Mouse (Mus musculus) ES-E14 (cell line): ENCODE data around the gene Rbm26. TPM values are rescaled to one million over a fixed set of nuclear protein-coding genes. Genes with fewer than 3 reads are reported as not detected.

Source experiments
- DNase-seq: peaks from one replicate; pipeline ENCODE4 v3.0.0-alpha.2; 2013; ENCODE audit warnings: low read depth, low spot score
- H3K27ac ChIP-seq: 2 replicates; pipeline ENCODE4 v1.5.1; 2012; ENCODE audit warnings: low read depth, mild to moderate bottlenecking, low read length, moderate library complexity, mixed read lengths; ENCODE audit not compliant: poor library complexity, insufficient read depth, severe bottlenecking
- H3K36me3 ChIP-seq: 2 replicates; pipeline ENCODE4 v1.6.1; 2012; ENCODE audit warnings: mild to moderate bottlenecking, low read length, moderate library complexity, mixed read lengths; ENCODE audit not compliant: control insufficient read depth, poor library complexity, insufficient read depth, severe bottlenecking
- H3K4me1 ChIP-seq, 2 experiments: fragments of 150-350 bp in 1 of 2; sonication (generic) in 1 of 2; 2 replicates each; pipeline ENCODE4 v1.6.1; 2012; ENCODE audit warnings: low read length in 2 of 2, mild to moderate bottlenecking in 1 of 2, mixed read lengths in 1 of 2; ENCODE audit not compliant: control insufficient read depth in 2 of 2, insufficient read depth in 2 of 2, poor library complexity in 1 of 2
- H3K4me3 ChIP-seq, 2 experiments: fragments of 150-350 bp in 1 of 2; sonication (generic) in 1 of 2; 2 replicates each; pipeline ENCODE4 v1.5.1; 2012; ENCODE audit warnings: low read length in 2 of 2, low read depth in 1 of 2, mild to moderate bottlenecking in 1 of 2, mixed read lengths in 1 of 2; ENCODE audit not compliant: insufficient read depth in 1 of 2, poor library complexity in 1 of 2, severe bottlenecking in 1 of 2
- H3K9ac ChIP-seq: 2 replicates; pipeline ENCODE4 v1.6.1; 2012; ENCODE audit warnings: low read depth, mild to moderate bottlenecking, low read length, mixed read lengths; ENCODE audit not compliant: poor library complexity, insufficient read depth, severe bottlenecking
- H3K9me3 ChIP-seq: fragments of 150-350 bp; sonication (generic); 2 replicates; pipeline ENCODE4 v1.6.1; 2012; ENCODE audit warnings: low read depth, mild to moderate bottlenecking, low read length; ENCODE audit not compliant: control insufficient read depth, insufficient read depth
- CHD2 ChIP-seq: IDR thresholded peaks from 2 replicates; pipeline ENCODE4 v1.6.1; 2014; ENCODE audit warnings: mild to moderate bottlenecking, low read depth, low read length, inconsistent platforms
- HCFC1 ChIP-seq: IDR thresholded peaks from 2 replicates; pipeline ENCODE4 v1.6.1; 2012; ENCODE audit warnings: low read length, inconsistent platforms, borderline replicate concordance; ENCODE audit not compliant: insufficient read depth
- MAFK ChIP-seq: IDR thresholded peaks from 2 replicates; pipeline ENCODE4 v1.6.1; 2014; ENCODE audit warnings: mild to moderate bottlenecking, low read depth, low read length, inconsistent platforms; ENCODE audit not compliant: insufficient read depth
- ZC3H11A ChIP-seq: IDR thresholded peaks from 2 replicates; pipeline ENCODE4 v1.6.1; 2012; ENCODE audit warnings: low read depth, mild to moderate bottlenecking, inconsistent platforms, low read length, borderline replicate concordance
- ZNF384 ChIP-seq: IDR thresholded peaks from 2 replicates; pipeline ENCODE4 v1.6.1; 2012; ENCODE audit warnings: low read depth, low read length, inconsistent platforms
- in situ Hi-C, 2 experiments: fragments of 600-800 bp; cut with MboI; formaldehyde crosslinking; loops; one replicate each; pipeline ENCODE4 v1.15.1; 2025; ENCODE audit warnings: low sequenced_read_pairs in 2 of 2, inconsistent platforms in 1 of 2; ENCODE audit not compliant: unreplicated experiment in 2 of 2
- total RNA-seq: library from RNA; depleted of rRNA; stranded (reverse); fragments of 300-350 nt; gene quantifications from 2 replicates; pipeline ENCODE4 v1.2.3, GENCODE M21; 2012

Gene Rbm26
- total RNA-seq, 1 experiment: 43.6 TPM

DNA sequence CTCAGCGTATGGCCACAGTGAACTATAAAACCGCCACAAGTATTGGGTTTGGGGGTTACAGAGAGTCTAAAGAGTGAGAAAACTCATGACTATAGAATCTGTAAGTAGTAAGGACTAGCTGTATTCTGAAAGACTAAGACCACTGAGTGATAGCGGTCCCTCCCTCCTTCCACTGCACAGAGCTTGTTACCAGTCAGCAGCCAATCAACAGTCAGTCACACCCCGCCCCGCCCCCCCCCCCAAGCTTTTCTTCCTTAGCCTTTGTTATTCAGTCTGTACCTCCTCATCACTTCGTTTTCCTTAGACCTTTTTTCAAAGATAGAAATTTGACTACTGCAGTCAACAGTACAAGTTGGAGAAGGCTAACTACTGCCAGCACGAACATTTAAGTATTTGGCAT is 1.9 kb upstream of the Rbm26 start:
- H3K4me1 ChIP-seq: peaks cover 0 to 2% of the 10 kb centered on the region in 2 experiments; a peak in 2 of 4 replicates
- H3K27ac ChIP-seq: no peak overlapping the region
- in situ Hi-C loops: no loop called here
- H3K9ac ChIP-seq: no peak overlapping the region; the same call in 1 of the 2 replicates
- H3K9me3 ChIP-seq: no peaks in the 10 kb centered on the region
- peak overlapping the region in 1 of 2 experiments; percentile 41; a peak in 2 of 4 replicates for H3K4me3 ChIP-seq
- TF ChIP-seq CHD2 (no peak), MAFK (no peak), ZC3H11A (no peak), ZNF384 (no peak), HCFC1 (no peak)
- H3K36me3 ChIP-seq: no peaks in the 10 kb centered on the region
- DNase-seq: no peak

DNA sequence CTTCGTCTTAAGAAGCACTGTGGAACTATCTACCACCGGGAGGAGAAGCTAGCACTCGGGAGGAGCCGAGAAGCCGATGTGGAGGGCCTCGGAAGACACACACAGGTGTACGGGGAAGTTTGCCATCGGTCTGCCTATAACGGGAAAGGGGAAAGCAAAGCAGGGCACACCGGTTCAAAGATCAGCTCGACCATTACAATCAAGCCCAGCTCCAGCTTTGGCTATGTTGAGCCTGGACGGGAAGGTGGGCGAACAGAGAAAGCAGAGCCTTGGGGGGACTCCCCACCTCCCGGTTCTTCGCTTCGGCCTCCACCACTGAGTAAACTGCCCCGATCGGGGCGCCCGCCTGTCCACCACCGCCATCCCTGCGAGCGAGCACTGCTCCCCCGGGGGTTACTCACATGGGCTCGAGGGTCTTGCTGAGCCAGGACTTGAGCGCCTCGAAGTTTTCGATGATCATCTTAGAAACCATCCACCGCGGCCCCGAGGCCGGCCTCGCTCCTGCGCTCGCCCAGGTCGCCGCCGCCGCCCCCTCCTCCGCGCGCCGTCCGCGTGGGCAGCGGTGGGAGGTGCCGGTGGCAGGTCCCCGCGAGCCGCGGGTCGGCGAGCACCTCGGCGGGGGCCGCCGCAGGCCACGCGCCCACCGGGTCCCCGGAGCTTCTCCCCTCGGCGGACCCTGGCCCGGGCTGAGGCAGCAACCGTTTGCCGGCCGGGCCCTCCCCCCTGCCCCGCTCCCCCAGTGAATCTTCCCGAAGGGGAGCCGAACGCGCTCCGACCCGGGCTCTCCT is 552 bp downstream of the Rbm26 start:
- no peak for TF ChIP-seq ZNF384
- TF ChIP-seq HCFC1: no peak
- no peak for TF ChIP-seq MAFK
- no peak for TF ChIP-seq ZC3H11A
- no peak for TF ChIP-seq CHD2
- Histone ChIP-seq H3K4me3 (peak overlapping the region; percentile 90 to 94), H3K9me3 (no peaks in the 10 kb centered on the region), H3K9ac (peak overlapping the region; percentile 98), H3K36me3 (no peaks in the 10 kb centered on the region), H3K4me1 (peaks cover 3 to 5% of the 10 kb centered on the region in 2 experiments; a peak in 2 of 4 replicates), H3K27ac (peak overlapping the region; percentile 45)
- DNase-seq: no peak
- in situ Hi-C loops: no loop called here

DNA sequence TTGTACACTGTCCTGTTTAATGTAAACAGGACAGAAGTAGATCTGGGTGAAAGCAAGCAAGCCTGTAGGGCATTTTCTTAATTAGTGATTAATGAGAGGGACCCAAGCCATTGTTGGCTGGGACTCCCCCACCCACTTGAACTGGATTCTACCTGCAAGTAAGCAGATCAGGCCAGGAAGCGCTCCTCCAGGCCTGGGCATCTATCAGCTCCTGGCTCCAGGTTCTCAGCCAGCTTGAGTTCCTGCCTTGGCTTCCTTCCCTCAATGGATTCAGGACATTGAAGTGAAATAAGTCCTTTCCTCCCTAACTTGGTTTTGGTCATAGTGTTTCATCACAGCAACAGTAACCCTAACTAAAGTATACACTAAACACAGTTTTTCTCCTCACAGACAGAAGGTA is 9.9 kb downstream of the Rbm26 start:
- DNase-seq: no peak

DNA sequence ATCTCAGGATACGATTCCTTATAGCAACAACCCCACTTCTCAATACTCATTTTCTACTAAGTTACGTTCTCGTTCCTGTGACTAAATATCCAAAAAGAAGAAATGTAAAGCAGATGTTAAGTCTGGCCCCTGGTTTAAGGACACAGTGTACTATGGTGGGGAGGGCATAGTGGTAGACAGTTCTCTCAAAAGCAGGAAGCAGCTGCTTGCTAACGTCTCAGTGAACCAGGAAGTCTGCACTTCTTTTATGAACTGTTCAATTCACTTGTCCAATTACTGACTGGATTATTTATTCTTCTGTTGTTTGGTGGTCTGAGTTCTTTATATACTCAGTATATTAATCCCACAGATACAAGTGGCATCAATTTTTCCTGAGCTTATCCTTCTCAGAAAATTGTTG is 12.3 kb downstream of the Rbm26 start:
- peaks cover 3 to 5% of the 10 kb centered on the region in 2 experiments for H3K4me1 ChIP-seq
- H3K36me3 ChIP-seq: no peaks in the 10 kb centered on the region; the same call in 1 of the 2 replicates
- H3K9me3 ChIP-seq: no peaks in the 10 kb centered on the region
- H3K4me3 ChIP-seq: no peak overlapping the region
- no peak overlapping the region for H3K27ac ChIP-seq
- H3K9ac ChIP-seq: no peak overlapping the region
- TF ChIP-seq ZNF384 (no peak), ZC3H11A (no peak), HCFC1 (no peak), MAFK (no peak), CHD2 (no peak)
- DNase-seq: no peak
- in situ Hi-C loops: no loop called here

More for the DNA sequence above, 9.9 kb downstream of the Rbm26 start:
- peaks cover 3 to 5% of the 10 kb centered on the region in 2 experiments; a peak in 3 of 4 replicates for H3K4me1 ChIP-seq
- H3K4me3 ChIP-seq: no peak overlapping the region
- in situ Hi-C loops: no loop called here
- H3K27ac ChIP-seq: no peak overlapping the region; the same call in 1 of the 2 replicates
- TF ChIP-seq ZNF384: no peak
- TF ChIP-seq ZC3H11A: no peak
- no peak for TF ChIP-seq CHD2
- no peak for TF ChIP-seq MAFK
- no peak overlapping the region for H3K9ac ChIP-seq
- no peaks in the 10 kb centered on the region for H3K9me3 ChIP-seq
- no peaks in the 10 kb centered on the region for H3K36me3 ChIP-seq

DNA sequence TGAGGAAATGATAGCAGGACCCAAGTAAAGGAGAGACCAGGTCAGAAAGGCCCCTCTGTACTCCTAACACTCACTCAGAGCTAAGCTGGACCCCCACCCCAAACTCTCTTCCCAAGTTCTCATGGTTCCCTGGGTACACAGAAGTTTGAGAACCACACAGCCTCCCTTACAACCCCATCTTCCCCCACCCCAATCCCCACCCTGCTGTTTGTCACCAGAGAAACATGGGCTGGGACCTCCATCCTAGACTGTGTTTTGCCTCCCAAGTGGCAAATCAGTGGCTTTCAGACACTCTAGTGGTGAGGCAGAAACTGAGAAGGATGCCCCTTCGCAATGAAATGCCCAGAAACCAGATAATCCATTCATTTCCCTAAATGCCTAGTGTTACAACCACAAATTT is 15.8 kb downstream of the Rbm26 start:
- Histone ChIP-seq H3K27ac (no peak overlapping the region), H3K4me1 (peaks cover 0 to 2% of the 10 kb centered on the region in 2 experiments; a peak in 3 of 4 replicates), H3K4me3 (no peak overlapping the region), H3K9me3 (no peaks in the 10 kb centered on the region), H3K9ac (no peak overlapping the region), H3K36me3 (no peaks in the 10 kb centered on the region; the same call in 1 of the 2 replicates)
- TF ChIP-seq MAFK (no peak), CHD2 (no peak), HCFC1 (no peak), ZC3H11A (no peak), ZNF384 (no peak)
- DNase-seq: no peak
- in situ Hi-C loops: no loop called here
